Mouse (Mus musculus) cerebellum, postnatal 4 days (tissue): ENCODE results near the gene Abhd10.
A peak's percentile ranks its signal among the peaks of the same experiment; 100 is the strongest.

Source experiments
- DNase-seq, 2 experiments: peaks; one replicate each; pipeline ENCODE4 v3.0.0; 2022; ENCODE audit warnings: low spot score in 2 of 2, mixed read lengths in 1 of 2

The Abhd10 gene

GRCm38 (mm10) chr16:45724742-45725102 is 18.0 kb downstream of the Abhd10 start:
- DNase-seq: peak; percentile 38 to 59

GRCm38 (mm10) chr16:45724061-45724741 is 18.6 kb downstream of the Abhd10 start, which contains the start of gene Tagln3:
Tagln3 (minus strand) TSS chr16:45724608.
- peak; percentile 54 to 74 for DNase-seq

GRCm38 (mm10) chr16:45723172-45723901 is 19.4 kb downstream of the Abhd10 start:
- DNase-seq: no peak

GRCm38 (mm10) chr16:45722460-45722951 is 20.2 kb downstream of the Abhd10 start:
- DNase-seq: no peak

- DNase-seq: no peak
Measured at GRCm38 (mm10) chr16:45720022-45720630, 22.6 kb downstream of the Abhd10 start.

GRCm38 (mm10) chr16:45718296-45718695 is 24.5 kb downstream of the Abhd10 start:
- no peak for DNase-seq

GRCm38 (mm10) chr16:45714489-45715150 is 28.1 kb downstream of the Abhd10 start:
- DNase-seq: no peak

- DNase-seq: no peak
Measured at GRCm38 (mm10) chr16:45713878-45714277, 28.9 kb downstream of the Abhd10 start.

GRCm38 (mm10) chr16:45713261-45713660 is 29.5 kb downstream of the Abhd10 start:
- DNase-seq: no peak

- no peak for DNase-seq
Measured at GRCm38 (mm10) chr16:45711263-45711662, 31.5 kb downstream of the Abhd10 start.

GRCm38 (mm10) chr16:45699301-45699700 is 43.5 kb downstream of the Abhd10 start:
- no peak for DNase-seq

- DNase-seq: no peak
Measured at GRCm38 (mm10) chr16:45697996-45698395, 44.8 kb downstream of the Abhd10 start.

GRCm38 (mm10) chr16:45695445-45696160 is 47.2 kb downstream of the Abhd10 start:
- no peak for DNase-seq

- no peak for DNase-seq
Measured at GRCm38 (mm10) chr16:45693558-45693957, 49.2 kb downstream of the Abhd10 start, which contains the start of gene Tmprss7. Tmprss7 (minus strand) TSS chr16:45693658.

GRCm38 (mm10) chr16:45692851-45693250 is 49.9 kb downstream of the Abhd10 start:
- DNase-seq: no peak

- DNase-seq: no peak
Measured at GRCm38 (mm10) chr16:45690178-45690577, 52.6 kb downstream of the Abhd10 start.

GRCm38 (mm10) chr16:45686833-45687232 is 55.9 kb downstream of the Abhd10 start:
- DNase-seq: peak in 1 of 2 experiments; percentile 37

- no peak for DNase-seq
Measured at GRCm38 (mm10) chr16:45685295-45685694, 57.5 kb downstream of the Abhd10 start.

- DNase-seq: peak; percentile 64 to 85
Measured at GRCm38 (mm10) chr16:45684815-45685214, 57.9 kb downstream of the Abhd10 start.
